Mouse (Mus musculus): Measurements from ENCODE around the gene Ube2u.

- TF ChIP-seq CTCF (IDR thresholded peaks at IDR 0.05; ENCODE audit: control insufficient read depth, insufficient read depth, insufficient read length) (no peak), MAX (IDR thresholded peaks at IDR 0.05) (no peak), MYOG (IDR thresholded peaks at IDR 0.05; ENCODE audit: control insufficient read depth, extremely low read depth, insufficient read length) (no peak), CEBPB (IDR thresholded peaks at IDR 0.05; ENCODE audit: low read depth) (no peak), MYOD1 (IDR thresholded peaks at IDR 0.05; ENCODE audit: control insufficient read depth, insufficient read length, low read depth) (no peak), USF1 (IDR thresholded peaks at IDR 0.05; ENCODE audit: low read depth) (no peak), FOSL1 (IDR thresholded peaks at IDR 0.05; ENCODE audit: insufficient read depth, low read length, poor library complexity, severe bottlenecking) (no peak)
Measured at GRCm38 (mm10) chr4:100436169-100436547, 42.5 kb upstream of the Ube2u start.
